Mouse (Mus musculus) MEL (cell line): ENCODE results near the gene Tarbp2.

Source experiments
- CHD2 ChIP-seq: IDR thresholded peaks from 2 replicates; pipeline ENCODE4 v1.6.1; 2011; ENCODE audit warnings: low read length, improper control_type of control experiment
- CTCF ChIP-seq, 3 experiments: IDR thresholded peaks in 2 of 3; conservative IDR thresholded peaks in 1 of 3; 2 replicates each; pipeline ENCODE4 v1.5.1; 2011 to 2012; ENCODE audit warnings: low read length in 3 of 3, low read depth in 2 of 3, mild to moderate bottlenecking in 2 of 3, improper control_type of control experiment in 1 of 3, inconsistent platforms in 1 of 3, mixed read lengths in 1 of 3, moderate library complexity in 1 of 3; ENCODE audit not compliant: control insufficient read depth in 1 of 3, insufficient read depth in 1 of 3, poor library complexity in 1 of 3, severe bottlenecking in 1 of 3
- E2F4 ChIP-seq: IDR thresholded peaks from 2 replicates; pipeline ENCODE4 v1.6.1; 2011; ENCODE audit warnings: low read depth, low read length, improper control_type of control experiment, borderline replicate concordance
- EP300 ChIP-seq, 2 experiments: IDR thresholded peaks; 2 replicates each; pipeline ENCODE4 v1.6.1; 2011; ENCODE audit warnings: improper control_type of control experiment in 2 of 2, low read length in 2 of 2, low read depth in 1 of 2, mild to moderate bottlenecking in 1 of 2
- POLR2A ChIP-seq, 2 experiments: IDR thresholded peaks; 2 replicates each; pipeline ENCODE4 v1.6.1; 2011 to 2012; ENCODE audit warnings: low read length in 2 of 2, mild to moderate bottlenecking in 2 of 2, control low read depth in 1 of 2, improper control_type of control experiment in 1 of 2, low read depth in 1 of 2, moderate library complexity in 1 of 2; ENCODE audit not compliant: control insufficient read depth in 1 of 2, insufficient read depth in 1 of 2, poor library complexity in 1 of 2
- RCOR1 ChIP-seq: IDR thresholded peaks from 2 replicates; pipeline ENCODE4 v1.6.1; 2012; ENCODE audit warnings: low read depth, mild to moderate bottlenecking, inconsistent platforms, low read length, improper control_type of control experiment
- SMC3 ChIP-seq: IDR thresholded peaks from 2 replicates; pipeline ENCODE4 v1.6.1; 2011; ENCODE audit warnings: low read depth, low read length, improper control_type of control experiment
- ZKSCAN1 ChIP-seq: IDR thresholded peaks from 2 replicates; pipeline ENCODE4 v1.6.1; 2012; ENCODE audit warnings: low read depth, mild to moderate bottlenecking, inconsistent platforms, low read length, improper control_type of control experiment, moderate library complexity

DNA sequence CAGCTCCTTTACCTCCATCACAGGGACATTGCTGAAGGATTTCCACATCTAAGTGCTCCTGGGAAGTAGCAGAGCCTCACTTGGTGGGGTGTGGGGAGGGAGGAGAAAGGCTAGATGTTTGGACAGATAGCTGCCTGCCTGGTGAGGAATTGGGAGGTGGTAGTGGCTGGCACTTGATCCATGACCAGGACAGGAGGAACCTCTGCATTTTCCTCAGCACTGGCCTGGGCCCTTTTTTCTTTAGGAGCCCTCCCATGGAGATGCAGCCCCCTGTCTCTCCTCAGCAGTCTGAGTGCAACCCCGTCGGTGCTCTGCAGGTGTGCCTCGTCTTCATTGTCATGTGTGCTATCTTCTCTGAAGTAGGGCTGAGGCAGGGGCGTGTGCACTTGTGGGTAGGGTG lies 3.5 kb downstream of the Tarbp2 start:
- TF ChIP-seq E2F4 (no peak), CTCF (IDR thresholded peaks at IDR 0.05 in 2 of 3, conservative IDR thresholded peaks at IDR 0.05 in 1 of 3; ENCODE audit: control insufficient read depth in 1 of 3, insufficient read depth in 1 of 3, low read depth in 2 of 3, low read length in 3 of 3, poor library complexity in 1 of 3, severe bottlenecking in 1 of 3) (no peak), POLR2A (IDR thresholded peaks at IDR 0.05; ENCODE audit: control insufficient read depth in 1 of 2, insufficient read depth in 1 of 2, low read depth in 1 of 2, low read length in 2 of 2, poor library complexity in 1 of 2) (no peak), RCOR1 (no peak), CHD2 (no peak), ZKSCAN1 (no peak), EP300 (IDR thresholded peaks at IDR 0.05; ENCODE audit: low read depth in 1 of 2, low read length in 2 of 2) (no peak), SMC3 (no peak)
